Mouse (Mus musculus) thymus, adult 2 months (tissue): ENCODE results near the gene Lmo2.

ENCODE experiments used
- CTCF ChIP-seq: fragments of 200-500 bp; IDR thresholded peaks from 2 replicates; pipeline ENCODE4 v1.5.1; 2012; ENCODE audit warnings: mild to moderate bottlenecking, control low read depth, low read length, moderate library complexity, borderline replicate concordance; ENCODE audit not compliant: control insufficient read depth, poor library complexity, insufficient read depth; ENCODE audit errors: extremely low read depth
- POLR2A ChIP-seq: fragments of 200-500 bp; IDR thresholded peaks from 2 replicates; pipeline ENCODE4 v1.6.1; 2012; ENCODE audit warnings: mild to moderate bottlenecking, low read length, control low read depth, moderate library complexity; ENCODE audit not compliant: control insufficient read depth, poor library complexity, insufficient read depth; ENCODE audit errors: extremely low read depth

- TF ChIP-seq POLR2A (no peak), CTCF (no peak)
Observed at GRCm38 (mm10) chr2:103939003-103939402, 18.8 kb upstream of the Lmo2 start.
